Mouse (Mus musculus) adrenal gland, postnatal 4 days (tissue): ENCODE results near the gene Cfap298. TPM values are rescaled to one million over a fixed set of nuclear protein-coding genes. Genes with fewer than 3 reads are reported as not detected.

Experiments
- DNase-seq, 2 experiments: peaks; one replicate each; pipeline ENCODE4 v3.0.0; 2021 to 2022; ENCODE audit warnings: low spot score in 2 of 2, mixed read lengths in 2 of 2
- total RNA-seq, 2 experiments: library from RNA; stranded (reverse); gene quantifications; 2 replicates each; pipeline ENCODE4 v1.2.3; 2021

Cfap298 gene
- total RNA-seq, 2 experiments from 2014 or later, result 30.9 to 38.7 TPM

- DNase-seq, result no peak
Observed at GRCm38 (mm10) chr16:90916040-90916481, 18.9 kb downstream of the Cfap298 start.

GRCm38 (mm10) chr16:90911766-90912165, 23.1 kb downstream of the Cfap298 start:
- DNase-seq, result no peak

GRCm38 (mm10) chr16:90910855-90911533, 23.9 kb downstream of the Cfap298 start:
- no peak for DNase-seq

- no peak for DNase-seq
Observed at GRCm38 (mm10) chr16:90907250-90907649, 27.7 kb downstream of the Cfap298 start.

- no peak for DNase-seq
Observed at GRCm38 (mm10) chr16:90903300-90903699, 31.6 kb downstream of the Cfap298 start.

GRCm38 (mm10) chr16:90901364-90901763, 33.5 kb downstream of the Cfap298 start:
- DNase-seq, result no peak

GRCm38 (mm10) chr16:90899498-90899897, 35.4 kb downstream of the Cfap298 start:
- DNase-seq, result peak; percentile 46 to 56

- peak; percentile 21 to 34 for DNase-seq
Observed at GRCm38 (mm10) chr16:90897651-90898050, 37.3 kb downstream of the Cfap298 start.

- no peak for DNase-seq
Observed at GRCm38 (mm10) chr16:90893792-90894191, 41.1 kb downstream of the Cfap298 start.

GRCm38 (mm10) chr16:90893019-90893418, 41.9 kb downstream of the Cfap298 start:
- no peak for DNase-seq

- no peak for DNase-seq
Observed at GRCm38 (mm10) chr16:90892081-90892480, 42.8 kb downstream of the Cfap298 start.

- DNase-seq, result no peak
Observed at GRCm38 (mm10) chr16:90891601-90892000, 43.3 kb downstream of the Cfap298 start.

- no peak for DNase-seq
Observed at GRCm38 (mm10) chr16:90890683-90891082, 44.2 kb downstream of the Cfap298 start.

- no peak for DNase-seq
Observed at GRCm38 (mm10) chr16:90885781-90886565, 48.9 kb downstream of the Cfap298 start.

- DNase-seq, result no peak
Observed at GRCm38 (mm10) chr16:90885351-90885750, 49.6 kb downstream of the Cfap298 start.

- DNase-seq, result no peak
Observed at GRCm38 (mm10) chr16:90882501-90882977, 52.4 kb downstream of the Cfap298 start.

- no peak for DNase-seq
Observed at GRCm38 (mm10) chr16:90878135-90878860, 56.6 kb downstream of the Cfap298 start.
